Mouse (Mus musculus): ENCODE data around the gene B4galnt1.

- no peak for TF ChIP-seq CTCF (IDR thresholded peaks at IDR 0.05; ENCODE audit: low read depth)
- TF ChIP-seq EP300 (optimal IDR thresholded peaks at IDR 0.05) = no peak
Observed at GRCm38 (mm10) chr10:127150471-127150872, 14.6 kb upstream of the B4galnt1 start.

Measured in stomach, postnatal 0 days (tissue).